Mouse (Mus musculus): ENCODE results near the gene Zfp385c.

- no peak for TF ChIP-seq CTCF (IDR thresholded peaks at IDR 0.05; ENCODE audit: low read depth, low read length)
- no peak for TF ChIP-seq POLR2A (IDR thresholded peaks at IDR 0.05; ENCODE audit: borderline replicate concordance, low read depth, low read length)
Observed at GRCm38 (mm10) chr11:100581756-100582155, 110.5 kb downstream of the Zfp385c start.
